Mouse (Mus musculus) B cell, adult 67 days (primary cell): ENCODE results near the gene Timm50. TPM values are rescaled to one million over a fixed set of nuclear protein-coding genes. Genes with fewer than 3 reads are reported as not detected.

Source experiments
- total RNA-seq, 2 experiments: library from RNA; stranded (reverse); gene quantifications; 4 replicates each; pipeline ENCODE4 v1.2.4; 2023

Timm50 gene
- 10 to 100 TPM; 39.8 to 42.4 TPM for total RNA-seq

GRCm38 (mm10) chr7:28311926-28312543, at the start of gene Timm50:
Gene Timm50, minus strand, starts transcription at chr7:28312072.

GRCm38 (mm10) chr7:28350155-28350883, 38.4 kb upstream of the Timm50 start, which contains the start of gene Rps16:
Gene Rps16, plus strand, starts transcription at chr7:28350652.

GRCm38 (mm10) chr7:28338108-28338998, 26.5 kb upstream of the Timm50 start, which contains the start of gene Supt5:
Gene Supt5, minus strand, starts transcription at chr7:28338746.

GRCm38 (mm10) chr7:28301616-28302433, 10.0 kb downstream of the Timm50 start, which contains the start of gene Dll3:
Gene Dll3, minus strand, starts transcription at chr7:28302238.

GRCm38 (mm10) chr7:28290638-28291590, 21.0 kb downstream of the Timm50 start, which contains the start of gene Selenov:
Gene Selenov, minus strand, starts transcription at chr7:28291186.

GRCm38 (mm10) chr7:28277615-28278278, 34.1 kb downstream of the Timm50 start, which contains the start of gene Eid2b:
Gene Eid2b, plus strand, starts transcription at chr7:28277739.

GRCm38 (mm10) chr7:28267129-28268041, 44.5 kb downstream of the Timm50 start, which contains the start of gene Eid2:
Gene Eid2, plus strand, starts transcription at chr7:28267881.

Other genes with a start within 250 kb of the Timm50 start
- gene Fcgbp, start 240.8 kb downstream of the Timm50 start, total RNA-seq = not detected
- gene 9530053A07Rik, start 182.6 kb downstream of the Timm50 start, total RNA-seq = not detected
- 100 to 1,000 TPM; 202 to 203 TPM for gene Fbl, start 142.4 kb downstream of the Timm50 start, total RNA-seq
- 10 to 100 TPM; 19.6 to 25.0 TPM for gene Dyrk1b, start 132.6 kb downstream of the Timm50 start, total RNA-seq
- 1 to 10 TPM; 2.0 to 2.1 TPM for gene Eid2, start 44.2 kb downstream of the Timm50 start, total RNA-seq
- gene Eid2b, start 34.3 kb downstream of the Timm50 start, total RNA-seq = 1 to 10 TPM; 5.0 to 5.8 TPM
- not detected for gene Selenov, start 20.9 kb downstream of the Timm50 start, total RNA-seq
- gene Dll3, start 9.8 kb downstream of the Timm50 start, total RNA-seq = not detected
- 100 to 1,000 TPM; 154 to 178 TPM for gene Supt5, start 26.7 kb upstream of the Timm50 start, total RNA-seq
- gene Rps16, start 38.6 kb upstream of the Timm50 start, total RNA-seq = 1,000 to 10,000 TPM; 3,040 to 3,128 TPM
- gene Plekhg2, start 60.5 kb upstream of the Timm50 start, total RNA-seq = 100 to 1,000 TPM; 148 to 160 TPM
- 100 to 1,000 TPM; 693 to 924 TPM for gene Zfp36, start 68.2 kb upstream of the Timm50 start, total RNA-seq
- gene Med29, start 80.6 kb upstream of the Timm50 start, total RNA-seq = 10 to 100 TPM; 18.5 to 21.6 TPM
- gene Paf1, start 80.9 kb upstream of the Timm50 start, total RNA-seq = 100 to 1,000 TPM; 138 to 180 TPM
- 100 to 1,000 TPM; 259 to 266 TPM for gene Gmfg, start 125.4 kb upstream of the Timm50 start, total RNA-seq
- gene Lrfn1, start 139.9 kb upstream of the Timm50 start, total RNA-seq = 1 to 10 TPM; 2.0 to 2.5 TPM
- gene Ifnl2, start 198.4 kb upstream of the Timm50 start, total RNA-seq = not detected
- not detected for gene Ifnl3, start 210.8 kb upstream of the Timm50 start, total RNA-seq
- not detected for gene Sycn, start 228.8 kb upstream of the Timm50 start, total RNA-seq
- gene Nccrp1, start 235.2 kb upstream of the Timm50 start, total RNA-seq = not detected